Mouse (Mus musculus) heart, adult 2 months (tissue): ENCODE results near the gene Syn3.

ENCODE experiments used
- CTCF ChIP-seq: fragments of 200-600 bp; IDR thresholded peaks from 2 replicates; pipeline ENCODE4 v1.8.1; 2022; ENCODE audit warnings: antibody characterized with exemption, mild to moderate bottlenecking, moderate library complexity
- POLR2A ChIP-seq: fragments of 200-500 bp; IDR thresholded peaks from 2 replicates; pipeline ENCODE4 v1.6.1; 2011; ENCODE audit warnings: mild to moderate bottlenecking, low read depth, low read length, control low read depth; ENCODE audit not compliant: insufficient read depth

DNA sequence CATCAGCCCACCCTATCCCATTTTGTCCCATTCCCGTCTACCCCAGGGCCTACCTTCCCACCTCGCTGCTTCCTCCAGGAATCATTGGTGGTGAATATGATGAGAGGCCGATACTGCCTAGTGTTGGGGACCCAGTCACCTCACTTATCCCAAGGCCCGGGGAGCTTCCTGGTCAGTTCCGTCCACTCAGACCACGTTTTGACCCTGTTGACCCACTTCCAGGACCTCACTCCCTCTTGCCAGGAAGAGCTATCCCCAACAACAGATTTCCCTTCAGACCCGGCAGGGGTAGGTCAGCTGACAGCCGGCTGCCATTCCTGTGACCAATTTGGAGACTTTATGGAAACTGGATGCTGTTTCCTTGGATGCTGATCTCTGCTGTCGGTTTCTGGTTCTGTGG, 450.9 kb downstream of the Syn3 start:
- TF ChIP-seq CTCF (no peak), POLR2A (no peak)
